Mouse (Mus musculus) lung, postnatal 4 days (tissue): ENCODE data around the gene Spns3.

Experiments used
- DNase-seq, 2 experiments: peaks; one replicate each; pipeline ENCODE4 v3.0.0; 2021

The Spns3 gene

DNA sequence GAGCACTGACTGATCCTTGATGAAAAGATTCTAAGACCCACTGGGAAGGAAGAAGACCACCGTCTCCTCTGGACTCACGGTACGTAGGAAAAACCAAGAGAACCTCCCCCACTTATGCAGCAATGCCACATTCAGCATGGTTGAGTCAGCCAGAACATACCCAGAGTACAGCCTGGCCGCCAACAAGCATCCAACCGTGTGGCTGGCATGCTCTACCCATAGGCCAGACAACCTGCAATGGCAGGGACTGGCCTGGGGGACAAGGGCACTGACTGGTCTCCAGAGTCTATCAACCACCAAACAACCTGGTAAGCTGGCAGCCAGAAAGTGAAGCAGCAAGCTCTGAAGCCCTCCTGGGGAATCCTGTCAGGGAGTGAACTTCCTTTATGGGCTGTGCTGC is 41.7 kb downstream of the Spns3 start:
- DNase-seq: no peak

DNA sequence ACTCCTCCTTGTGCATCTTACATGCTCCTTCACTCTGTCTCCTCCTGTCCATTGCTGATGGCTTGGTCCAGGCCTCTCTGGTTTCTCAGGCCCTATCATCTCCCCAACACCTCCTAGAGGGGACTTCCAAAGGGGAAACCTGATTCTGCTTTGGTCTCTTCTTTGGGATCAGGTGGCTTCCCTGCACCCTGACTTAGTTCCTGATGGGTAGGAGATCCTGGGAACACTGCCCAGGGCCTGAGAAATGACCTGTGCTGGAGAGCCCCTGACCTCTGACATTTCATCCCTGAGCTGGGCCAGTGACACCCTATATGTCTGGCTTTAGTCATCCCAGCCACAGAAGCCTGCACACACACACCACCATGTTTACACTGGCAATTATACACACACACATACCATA is 42.7 kb downstream of the Spns3 start:
- DNase-seq: no peak

DNA sequence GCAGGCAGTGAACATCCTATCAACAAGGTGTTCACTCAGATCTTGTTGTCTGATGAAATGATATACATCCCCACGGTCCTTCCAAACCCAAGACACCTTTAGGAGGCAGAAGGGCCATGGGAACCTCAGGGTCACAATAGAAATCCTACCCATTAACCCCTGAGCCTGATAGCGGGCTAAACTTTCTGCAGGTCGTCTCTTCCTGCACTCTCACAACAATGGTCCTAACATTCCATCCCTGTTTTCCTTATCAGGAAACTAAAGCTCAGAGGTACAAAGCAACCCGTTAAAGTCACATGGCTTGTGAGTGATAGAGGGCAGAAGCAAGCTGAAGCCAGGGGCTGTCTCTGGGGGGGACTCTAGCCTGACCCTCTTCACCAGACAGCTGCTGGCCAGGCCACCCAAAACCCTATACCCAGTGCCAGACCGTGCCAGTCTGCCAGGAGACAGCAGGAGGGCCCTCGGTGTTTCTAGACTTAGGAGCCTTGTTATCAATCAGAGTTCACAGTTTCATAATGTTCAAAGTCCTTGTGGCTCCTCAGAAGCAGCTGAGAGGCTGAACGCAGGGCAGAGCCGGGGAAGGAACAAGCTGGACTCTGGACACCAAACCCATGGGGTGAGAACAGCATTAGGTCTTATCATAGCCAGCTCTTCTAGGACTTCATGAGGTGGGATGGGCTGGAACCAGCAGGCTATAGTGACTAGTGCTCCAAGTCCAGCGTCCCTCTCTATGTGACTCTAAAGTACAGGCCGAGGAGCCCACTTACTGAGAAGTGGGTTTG is 46.1 kb downstream of the Spns3 start:
- no peak for DNase-seq

DNA sequence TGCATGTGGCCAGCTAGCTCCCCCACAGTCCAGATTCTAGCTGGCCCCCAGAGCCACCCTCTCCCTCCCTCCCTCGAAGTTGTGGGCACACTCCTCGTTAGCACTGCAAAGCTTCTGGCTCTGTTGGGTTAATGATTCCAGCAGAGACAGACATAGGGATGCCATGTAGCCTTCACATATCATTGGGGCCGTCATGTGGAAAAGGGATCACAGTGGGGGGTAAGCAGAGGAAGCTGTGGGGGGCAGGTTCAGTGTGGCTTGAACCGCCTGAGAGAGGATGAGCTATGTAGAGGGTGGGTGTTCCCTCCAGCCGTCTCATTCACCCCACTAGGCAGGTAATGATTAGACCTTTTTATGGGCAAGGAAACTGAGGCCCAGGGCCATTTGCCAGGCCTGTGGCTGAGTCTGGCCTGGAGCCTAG is 46.8 kb downstream of the Spns3 start:
- DNase-seq: no peak

DNA sequence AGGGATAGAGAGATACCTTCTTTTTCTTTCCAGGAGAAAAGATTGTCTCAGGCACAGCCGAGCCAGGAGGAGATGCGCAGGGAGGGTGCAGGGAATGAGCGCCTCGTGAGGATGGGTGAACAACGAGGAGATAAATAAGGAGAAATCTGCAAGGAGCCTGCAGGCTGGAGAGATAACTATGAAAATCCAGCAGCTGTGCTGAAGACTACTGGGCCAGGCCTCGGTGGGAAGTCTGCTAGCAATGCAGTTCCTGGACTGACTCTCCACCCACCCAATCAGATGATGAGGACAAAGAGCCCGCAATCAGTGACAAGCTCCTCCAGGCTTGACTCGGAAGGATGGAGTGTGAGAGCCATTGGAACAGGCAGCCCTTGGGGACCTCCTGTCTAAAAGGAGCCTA is 48.1 kb downstream of the Spns3 start:
- no peak for DNase-seq

DNA sequence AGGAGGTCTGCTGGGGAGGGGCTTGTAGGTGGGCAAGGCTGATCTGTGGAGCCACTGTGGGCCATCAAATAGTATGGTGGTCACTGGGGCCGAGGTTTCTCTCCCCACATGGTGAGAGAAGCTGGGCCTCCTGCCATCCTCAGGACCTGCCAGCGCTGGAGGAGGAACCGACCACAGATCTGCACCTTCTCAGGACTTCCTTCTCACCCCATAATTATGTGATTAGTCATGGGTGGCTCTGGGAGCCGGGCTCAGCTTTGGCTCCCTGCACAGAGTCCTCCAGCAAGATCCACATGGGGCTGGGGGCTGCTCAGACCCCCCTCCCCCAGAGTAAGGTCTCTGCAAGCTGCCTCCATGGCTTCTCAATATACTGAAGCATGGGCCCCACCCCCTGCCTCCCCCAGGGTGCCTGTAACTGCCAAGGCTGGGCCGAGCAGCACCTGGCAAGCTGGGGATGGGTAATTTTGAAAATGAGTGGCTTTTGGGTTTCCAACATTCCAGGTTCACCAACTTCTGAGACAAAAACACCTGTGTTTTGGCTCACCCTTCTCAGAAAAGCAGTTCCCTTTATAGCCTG is 48.8 kb downstream of the Spns3 start:
- no peak for DNase-seq

DNA sequence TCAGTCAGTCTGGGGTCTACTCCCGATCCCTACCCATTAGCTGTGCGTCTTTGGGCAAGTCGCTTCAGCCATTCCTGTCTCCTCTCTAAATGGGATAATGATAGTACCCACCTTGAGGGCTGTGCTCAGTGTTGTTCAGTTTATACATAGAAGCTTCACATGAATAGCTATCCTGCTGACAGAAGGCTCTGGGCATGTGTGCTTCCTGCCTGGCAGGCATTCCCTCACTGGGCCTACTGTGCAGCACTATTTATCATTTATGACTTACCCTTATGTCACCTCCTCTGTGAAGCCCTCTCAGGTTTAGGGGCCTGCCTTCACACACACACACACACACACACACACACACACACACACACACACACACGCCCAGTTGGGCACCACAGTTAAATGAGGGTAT is 50.2 kb downstream of the Spns3 start:
- no peak for DNase-seq

DNA sequence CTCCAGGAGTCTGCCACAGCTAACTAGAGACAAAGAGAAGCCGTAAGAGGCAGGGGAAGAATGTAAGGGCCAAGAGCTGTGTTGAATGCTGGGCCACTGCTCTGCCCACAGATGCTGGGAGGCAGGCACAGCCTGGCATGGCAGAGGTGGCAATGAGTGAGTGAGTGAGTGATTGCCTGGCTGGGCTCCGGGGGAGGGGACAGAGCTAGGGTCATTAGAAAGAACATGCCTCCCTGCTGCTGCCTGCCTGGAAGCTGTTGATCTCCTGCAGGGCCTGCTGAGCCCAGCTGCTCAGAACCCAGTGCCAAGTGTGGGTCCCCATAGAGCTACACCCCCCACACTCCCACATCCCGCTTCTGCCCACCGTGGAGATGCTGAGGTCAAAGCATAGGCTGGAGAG is 52.9 kb downstream of the Spns3 start:
- DNase-seq: no peak

DNA sequence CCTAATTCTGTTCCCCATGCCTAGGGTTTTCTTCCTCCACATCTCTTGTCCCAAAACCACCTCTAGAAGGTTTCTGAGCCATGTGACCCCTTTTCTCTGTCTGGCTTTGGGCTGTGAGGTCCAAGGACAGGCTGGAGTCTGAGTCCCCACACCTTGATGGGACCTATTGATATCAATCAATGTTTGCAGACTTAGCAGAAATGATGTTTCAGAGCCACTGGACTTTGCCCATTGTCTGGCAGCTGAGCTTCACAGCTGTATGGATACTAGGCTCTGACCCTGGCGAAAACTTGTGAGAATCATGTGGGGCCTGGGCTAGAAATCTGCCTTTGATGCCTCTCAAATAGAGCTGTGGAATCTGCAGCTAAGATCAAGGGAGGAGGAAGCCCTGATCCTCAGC is 53.5 kb downstream of the Spns3 start:
- DNase-seq: no peak

DNA sequence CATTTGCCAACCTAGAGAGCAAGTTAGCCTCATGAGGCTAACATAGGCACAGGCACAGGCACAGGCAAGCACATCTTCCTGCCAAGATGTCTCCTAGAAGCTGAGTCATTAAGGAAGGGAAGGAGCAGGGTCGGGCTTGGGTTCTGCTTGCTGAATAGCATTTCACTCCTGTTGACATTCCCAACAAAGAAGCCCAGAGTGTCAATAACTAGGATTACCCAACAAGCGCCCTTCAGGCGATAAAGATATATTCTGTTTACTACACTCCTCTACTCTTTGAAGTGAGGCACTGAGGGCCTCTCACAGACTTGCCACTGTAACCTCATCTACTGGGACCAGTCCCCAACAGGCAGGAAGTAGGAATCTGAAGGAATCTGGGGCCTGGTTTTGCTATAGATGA is 54.2 kb downstream of the Spns3 start:
- DNase-seq: no peak

DNA sequence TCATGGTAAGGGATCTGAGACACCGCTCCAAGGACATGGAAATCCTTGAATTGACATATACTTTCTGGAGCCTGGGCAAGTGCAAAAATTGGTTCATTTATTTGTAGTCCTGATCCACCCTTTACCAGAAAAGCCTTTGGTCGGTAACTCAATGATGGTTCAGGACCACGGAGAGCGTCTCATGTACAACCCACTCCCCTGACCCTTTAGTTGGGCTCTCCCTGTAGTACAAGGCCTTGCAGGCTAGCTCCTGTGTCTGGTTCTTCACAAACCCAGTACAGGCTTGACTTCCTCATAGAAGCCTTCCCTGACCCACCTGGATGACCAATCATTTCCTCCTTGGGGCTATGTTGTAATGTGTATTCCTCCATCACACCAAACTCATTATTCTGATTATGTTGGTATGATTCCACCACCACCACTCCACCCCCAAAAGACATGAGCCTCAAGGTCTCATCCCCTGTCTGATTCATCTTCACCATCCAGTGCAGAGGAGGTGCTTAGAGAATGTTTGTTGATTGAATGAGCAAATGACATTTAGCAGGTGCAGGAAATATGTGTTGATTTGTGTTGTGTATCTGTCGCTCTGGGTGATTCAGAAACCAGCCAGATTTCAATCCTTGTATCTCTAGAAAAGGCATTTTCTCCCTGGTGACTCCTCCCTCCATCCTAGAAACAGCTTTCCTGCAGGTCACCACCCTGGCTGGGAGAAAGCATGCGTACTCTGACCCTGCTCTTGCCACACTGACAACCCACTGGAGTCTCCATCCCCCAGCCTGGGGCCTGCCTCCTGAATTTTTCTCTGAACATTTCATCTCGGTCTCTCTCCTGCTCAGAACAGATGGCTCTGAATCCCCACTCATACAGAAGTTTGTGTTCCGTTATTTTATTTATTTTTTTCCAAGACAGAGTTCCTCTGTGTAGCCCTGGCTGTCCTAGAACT is 56.0 kb downstream of the Spns3 start:
- no peak for DNase-seq

DNA sequence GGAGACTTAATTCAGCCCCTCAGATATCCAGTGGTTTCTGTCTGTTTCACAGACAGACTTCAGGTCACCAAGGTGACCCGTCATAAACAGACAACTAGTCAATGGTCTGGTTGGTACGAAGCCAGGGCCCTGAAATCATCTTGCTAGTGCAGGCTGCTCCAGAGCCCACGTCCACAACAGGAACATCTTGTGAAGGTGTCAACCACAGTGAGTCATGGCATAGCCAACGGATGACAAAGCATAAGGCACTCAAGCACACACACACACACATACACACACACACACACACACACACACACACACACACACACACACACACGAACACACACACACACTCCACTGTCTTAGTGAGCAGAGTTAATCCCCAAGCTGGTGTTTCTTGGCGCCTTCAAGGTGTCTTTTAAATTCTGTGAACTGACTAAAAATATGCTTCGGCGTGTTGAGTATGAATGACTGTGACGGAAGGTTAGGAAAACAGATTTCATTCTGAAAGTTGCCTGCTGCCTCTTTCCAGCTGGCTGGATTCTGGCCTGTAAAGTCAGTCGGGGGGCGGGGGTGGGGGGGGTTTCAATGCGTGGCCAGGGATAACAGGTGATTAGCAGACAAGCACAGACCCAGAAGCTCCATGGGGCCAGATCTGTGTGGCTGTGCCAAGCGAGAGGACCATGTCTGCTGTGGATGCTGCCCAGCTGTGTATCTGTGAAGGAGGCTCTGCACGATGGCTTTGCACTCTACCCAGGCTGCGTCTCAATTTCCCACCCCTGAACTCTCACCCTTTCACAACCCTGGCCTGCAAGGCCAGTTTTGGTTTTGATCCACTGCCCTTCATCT is 59.0 kb downstream of the Spns3 start:
- no peak for DNase-seq

DNA sequence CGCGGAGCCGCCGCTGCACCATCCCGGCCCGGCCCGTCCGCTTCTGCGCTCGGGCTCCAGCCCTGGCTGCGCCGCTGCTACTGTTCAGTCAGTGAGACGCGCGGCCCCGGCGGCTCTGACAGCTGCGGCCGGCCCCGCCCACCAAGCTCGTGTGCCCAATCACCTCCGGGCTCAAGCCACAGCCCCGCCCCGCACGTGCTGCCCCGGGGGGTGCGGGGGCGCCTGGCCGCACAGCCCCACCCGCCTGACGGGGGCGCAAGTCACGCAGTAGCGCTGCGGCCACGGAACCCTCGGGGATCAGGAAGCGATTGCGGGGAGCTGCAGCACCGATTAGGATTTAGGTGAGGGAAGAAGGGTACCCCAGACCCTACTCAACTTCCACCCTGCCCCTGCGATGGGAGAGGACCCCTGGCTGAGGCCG is 60.4 kb downstream of the Spns3 start, which contains the start of gene Spns2:
TSS of gene Spns2 (minus strand) at position 24 of the 421 bp plus-strand sequence.
- peak; percentile 93 to 96 for DNase-seq

DNA sequence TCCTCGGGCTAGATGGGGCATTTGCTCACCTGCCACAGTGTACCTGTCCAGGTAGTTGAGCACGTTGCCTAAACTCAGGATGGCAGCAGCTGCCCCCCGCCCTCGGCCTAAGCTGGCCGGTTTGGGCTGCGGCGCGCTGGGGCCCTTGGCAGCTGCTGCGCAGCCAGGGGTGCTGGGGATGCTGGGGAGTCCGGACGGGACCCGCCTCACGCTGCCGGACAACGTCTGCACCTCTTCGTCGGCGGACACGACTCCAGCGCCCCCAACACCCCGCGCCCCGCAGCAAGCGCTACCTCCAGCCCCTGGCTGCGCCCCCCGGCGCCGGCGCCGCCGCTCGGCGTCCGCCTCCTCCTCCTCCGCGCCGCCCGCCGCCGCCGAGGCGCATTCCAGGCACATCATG is 60.9 kb downstream of the Spns3 start:
- DNase-seq: peak in 1 of 2 experiments; percentile 23

DNA sequence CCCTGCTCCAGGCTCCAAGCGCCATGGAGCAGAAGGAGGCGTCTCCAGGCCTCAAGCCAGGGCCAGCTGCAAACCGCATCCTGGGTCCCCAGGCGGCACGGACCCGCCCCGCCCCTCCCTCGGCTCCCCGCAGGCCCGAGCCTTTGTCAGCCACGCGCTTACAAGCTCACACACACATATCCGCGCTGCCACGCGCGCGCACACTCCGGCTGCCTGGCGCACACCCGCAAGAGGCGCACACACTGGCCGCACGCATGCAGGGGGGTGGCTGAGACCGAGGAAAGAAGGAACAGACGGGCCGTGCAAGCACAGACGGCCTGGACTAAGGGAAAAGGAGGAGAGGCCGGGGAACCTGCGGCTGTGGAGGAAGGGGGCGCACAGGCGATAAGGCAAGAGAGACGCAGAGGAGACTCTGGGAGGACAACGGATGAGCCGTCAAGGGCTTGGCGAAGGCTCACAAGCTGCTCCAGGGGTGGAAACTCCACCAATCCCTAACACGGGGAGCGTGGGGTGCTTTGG is 61.5 kb downstream of the Spns3 start:
- DNase-seq: peak; percentile 58 to 64

DNA sequence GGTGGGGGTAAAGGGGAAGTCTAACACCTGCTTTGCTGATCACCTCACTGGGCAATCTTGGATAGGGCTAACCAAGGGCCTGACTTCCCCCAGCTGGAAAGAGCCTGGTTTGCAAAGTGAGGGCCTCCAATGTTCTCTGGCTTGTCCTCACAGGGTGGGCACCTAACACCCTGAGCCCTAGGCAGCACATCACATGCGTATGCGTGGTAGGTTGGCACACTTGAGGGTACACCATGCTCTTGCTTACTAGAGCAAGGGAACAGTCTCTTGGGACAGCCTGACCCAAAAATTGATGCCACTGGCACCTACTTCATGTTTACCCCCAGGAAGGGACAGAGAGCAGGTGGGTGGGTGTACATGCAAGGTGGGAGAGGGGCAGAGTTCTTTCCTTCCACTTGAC is 62.6 kb downstream of the Spns3 start:
- DNase-seq: no peak

DNA sequence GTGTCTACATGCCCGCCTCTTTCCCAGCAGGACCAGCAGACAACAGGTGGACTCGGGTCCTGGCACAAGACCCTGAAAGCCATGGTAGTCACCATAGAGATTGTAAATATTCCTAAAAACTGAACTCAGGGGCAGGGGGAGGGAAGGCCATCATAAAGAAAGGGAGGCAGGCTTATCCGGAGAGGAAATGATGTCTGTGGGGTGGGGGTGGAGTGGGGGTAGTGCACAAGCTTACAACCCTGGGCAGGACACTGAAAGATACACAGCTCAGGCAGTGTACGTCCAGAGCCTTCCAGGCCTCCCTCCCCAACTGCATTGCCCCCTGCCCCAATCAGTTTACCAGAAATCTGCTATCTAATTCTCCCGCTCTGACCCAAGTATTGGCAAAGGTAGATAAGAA is 63.1 kb downstream of the Spns3 start:
- no peak for DNase-seq

DNA sequence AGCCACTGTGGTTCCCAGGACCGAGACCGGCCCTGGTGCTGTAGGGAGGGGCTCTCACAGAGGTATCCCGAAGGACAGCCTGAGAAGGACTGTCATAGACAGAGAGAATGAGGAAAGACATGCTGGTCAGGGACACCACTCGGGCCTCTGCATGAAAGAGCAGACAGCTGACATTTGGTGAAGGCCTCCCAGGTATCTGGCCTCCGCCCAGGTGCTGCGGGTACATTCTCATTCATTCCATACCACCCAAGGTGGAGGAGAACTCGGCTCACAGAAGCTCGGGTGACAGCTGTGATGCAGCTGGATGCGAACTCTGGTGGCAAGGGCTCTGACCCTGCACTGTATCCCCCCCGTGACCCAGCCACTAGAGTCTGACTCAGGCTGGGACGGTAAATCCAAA is 64.3 kb downstream of the Spns3 start:
- no peak for DNase-seq

DNA sequence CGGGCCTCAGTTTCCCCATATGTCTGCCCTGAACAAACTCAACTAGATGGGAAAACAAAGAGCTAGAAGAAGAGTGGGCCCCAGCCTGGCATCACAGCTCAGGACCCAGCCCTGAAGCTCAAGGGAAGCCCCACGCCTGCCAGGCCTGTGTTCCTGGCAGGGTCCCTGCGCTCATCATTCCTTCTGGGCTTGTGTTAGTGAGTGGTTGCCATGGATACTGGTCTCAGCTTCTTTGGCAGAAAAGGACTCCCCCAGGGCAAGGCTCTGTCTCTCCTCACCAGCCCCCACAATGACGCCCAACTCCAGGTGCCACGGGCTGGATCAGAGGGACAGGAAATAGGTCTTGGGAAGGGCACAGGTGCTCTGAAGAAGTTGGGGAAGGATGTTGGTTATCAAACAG is 65.1 kb downstream of the Spns3 start:
- no peak for DNase-seq

DNA sequence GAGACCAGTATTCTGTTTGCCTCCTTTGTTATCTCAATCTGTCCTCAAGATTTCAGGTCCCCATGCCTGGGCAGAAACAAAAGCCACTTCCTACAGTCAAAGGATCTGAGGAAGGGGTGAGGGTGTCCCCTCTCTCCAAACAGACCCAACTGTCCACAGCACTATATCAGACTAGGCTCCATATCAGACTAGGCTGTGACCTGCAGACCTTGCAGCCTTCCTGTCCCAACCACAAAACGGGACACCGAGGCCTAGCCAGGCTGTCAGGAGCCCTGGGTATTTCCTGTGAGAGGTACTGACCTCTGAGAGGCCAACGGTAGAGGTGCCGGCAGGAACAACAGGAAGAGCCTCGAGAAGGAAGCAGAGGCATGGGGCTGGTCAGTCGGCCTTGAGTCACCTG is 65.8 kb downstream of the Spns3 start:
- DNase-seq: no peak

DNA sequence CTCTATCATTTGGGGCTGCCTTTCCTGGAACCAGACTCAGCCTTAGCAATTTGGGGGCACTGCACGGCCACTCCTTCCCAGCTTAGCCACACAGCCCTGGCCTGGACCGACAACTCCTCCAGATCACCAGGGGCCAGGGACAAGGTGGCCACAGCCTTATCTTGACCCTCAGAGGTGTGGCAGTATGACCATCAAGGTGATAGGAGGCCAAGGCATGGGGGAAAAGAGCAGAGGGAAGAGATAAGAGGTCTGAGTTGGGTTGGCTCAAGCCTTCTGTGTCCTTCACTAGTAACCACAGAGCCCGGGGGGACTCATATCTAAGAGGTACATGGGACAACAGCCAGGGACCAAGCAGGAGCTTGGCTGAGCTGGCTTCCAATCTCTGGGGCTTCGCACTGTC is 68.4 kb downstream of the Spns3 start:
- DNase-seq: no peak

DNA sequence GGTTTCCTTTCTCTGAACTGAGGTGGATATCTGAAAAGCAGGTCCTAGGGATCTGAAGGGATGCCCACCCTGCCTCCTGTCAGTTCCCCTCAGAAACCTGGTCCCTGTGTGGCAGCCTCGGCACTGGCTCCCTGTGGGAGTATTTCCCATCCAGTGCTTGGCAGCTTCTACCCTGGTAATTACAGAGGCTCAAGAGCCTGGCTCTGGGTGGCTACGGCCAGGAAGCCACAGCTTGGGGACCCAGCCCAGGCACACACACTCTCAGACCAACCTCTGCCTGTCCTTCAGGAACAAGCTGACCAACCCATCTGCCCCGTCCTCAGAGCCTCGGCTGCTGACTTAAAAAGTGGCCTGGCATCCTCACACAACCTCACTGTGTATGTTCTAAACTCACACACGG is 69.0 kb downstream of the Spns3 start:
- no peak for DNase-seq

DNA sequence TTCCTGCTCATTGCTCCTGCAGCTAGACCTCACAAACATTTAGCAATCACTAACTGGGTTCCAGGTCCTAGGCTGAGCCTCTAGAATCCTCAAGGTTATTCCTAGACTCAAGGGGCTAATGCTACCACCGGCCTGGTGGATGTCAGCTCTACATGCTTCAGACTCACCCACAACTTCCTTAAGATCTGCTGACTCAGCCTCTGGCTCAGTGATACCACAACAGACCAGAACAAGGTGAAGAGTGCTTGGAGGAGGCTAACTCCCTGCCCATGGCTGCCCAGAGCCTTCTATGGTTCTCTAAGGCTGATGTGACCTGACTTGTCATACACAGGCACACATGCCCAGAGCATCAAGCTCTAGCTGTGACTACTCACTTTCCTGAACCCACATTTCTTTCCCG is 70.8 kb downstream of the Spns3 start:
- no peak for DNase-seq
